Mouse (Mus musculus) 3134 (cell line): ENCODE results near the gene Ehd1.

Source experiments
- DNase-seq: peaks from one replicate; pipeline ENCODE4 v3.0.0-alpha.2; 2011; ENCODE audit warnings: low spot score; ENCODE audit not compliant: insufficient read length; ENCODE audit errors: extremely low read depth

Ehd1 gene

GRCm38 (mm10) chr19:6348717-6349116, 72.2 kb downstream of the Ehd1 start:
- no peak for DNase-seq

GRCm38 (mm10) chr19:6349215-6349983, 72.9 kb downstream of the Ehd1 start:
- DNase-seq, result no peak
